Mouse (Mus musculus): ENCODE results near the gene Prtn3. TPM values are rescaled to one million over a fixed set of nuclear protein-coding genes. Genes with fewer than 3 reads are reported as not detected.

The Prtn3 gene
- polyA plus RNA-seq, 1 experiment, result 0.90 TPM

GRCm38 (mm10) chr10:79914131-79914947 is 40.1 kb downstream of the Prtn3 start:
- no peak for TF ChIP-seq POLR2A (IDR thresholded peaks at IDR 0.05; ENCODE audit: control insufficient read depth, low read depth, low read length)
- no peak for TF ChIP-seq CTCF (IDR thresholded peaks at IDR 0.05; ENCODE audit: control insufficient read depth, insufficient read depth, insufficient replicate concordance, low read depth, low read length)
- peaks cover 19% of the 10 kb centered on the region for H3K4me1 ChIP-seq (ENCODE audit: control insufficient read depth, insufficient read depth, low read length)
- no peaks in the 10 kb centered on the region for H3K27me3 ChIP-seq (ENCODE audit: control insufficient read depth, insufficient read depth, low read length)
- H3K27ac ChIP-seq (ENCODE audit: control insufficient read depth, insufficient read depth, low read depth, low read length), result no peak overlapping the region
- H3K4me3 ChIP-seq (ENCODE audit: control insufficient read depth, low read depth, low read length), result no peak overlapping the region
- no peaks in the 10 kb centered on the region for H3K36me3 ChIP-seq (ENCODE audit: control insufficient read depth, insufficient read depth, low read length)

GRCm38 (mm10) chr10:79914948-79915596 is 40.8 kb downstream of the Prtn3 start:
- H3K36me3 ChIP-seq (ENCODE audit: control insufficient read depth, insufficient read depth, low read length), result no peaks in the 10 kb centered on the region
- no peak overlapping the region for H3K27ac ChIP-seq (ENCODE audit: control insufficient read depth, insufficient read depth, low read depth, low read length)
- peaks cover 21% of the 10 kb centered on the region for H3K4me1 ChIP-seq (ENCODE audit: control insufficient read depth, insufficient read depth, low read length)
- H3K27me3 ChIP-seq (ENCODE audit: control insufficient read depth, insufficient read depth, low read length), result no peaks in the 10 kb centered on the region
- TF ChIP-seq CTCF (IDR thresholded peaks at IDR 0.05; ENCODE audit: control insufficient read depth, insufficient read depth, insufficient replicate concordance, low read depth, low read length) (no peak), POLR2A (IDR thresholded peaks at IDR 0.05; ENCODE audit: control insufficient read depth, low read depth, low read length) (no peak)
- H3K4me3 ChIP-seq (ENCODE audit: control insufficient read depth, low read depth, low read length), result no peak overlapping the region

- Histone ChIP-seq H3K27ac (ENCODE audit: control insufficient read depth, insufficient read depth, low read depth, low read length) (no peak overlapping the region), H3K27me3 (ENCODE audit: control insufficient read depth, insufficient read depth, low read length) (no peaks in the 10 kb centered on the region), H3K4me1 (ENCODE audit: control insufficient read depth, insufficient read depth, low read length) (peaks cover 26% of the 10 kb centered on the region), H3K4me3 (ENCODE audit: control insufficient read depth, low read depth, low read length) (peak overlapping the region; percentile 84), H3K36me3 (ENCODE audit: control insufficient read depth, insufficient read depth, low read length) (no peaks in the 10 kb centered on the region)
- TF ChIP-seq CTCF (IDR thresholded peaks at IDR 0.05; ENCODE audit: control insufficient read depth, insufficient read depth, insufficient replicate concordance, low read depth, low read length) (no peak), POLR2A (IDR thresholded peaks at IDR 0.05; ENCODE audit: control insufficient read depth, low read depth, low read length) (no peak)
Measured at GRCm38 (mm10) chr10:79916081-79916480, 41.8 kb downstream of the Prtn3 start.

GRCm38 (mm10) chr10:79916808-79917531 is 42.7 kb downstream of the Prtn3 start, which contains the start of gene Kiss1r:
Gene Kiss1r, plus strand, starts transcription at chr10:79916971.
- H3K27me3 ChIP-seq (ENCODE audit: control insufficient read depth, insufficient read depth, low read length), result no peaks in the 10 kb centered on the region
- H3K27ac ChIP-seq (ENCODE audit: control insufficient read depth, insufficient read depth, low read depth, low read length), result no peak within 1 kb of the TSS; the same call in 1 of the 2 replicates
- peaks cover 26% of the 10 kb centered on the region for H3K4me1 ChIP-seq (ENCODE audit: control insufficient read depth, insufficient read depth, low read length)
- peak within 1 kb of the TSS; percentile 84 for H3K4me3 ChIP-seq (ENCODE audit: control insufficient read depth, low read depth, low read length)
- H3K36me3 ChIP-seq (ENCODE audit: control insufficient read depth, insufficient read depth, low read length), result no peaks in the 10 kb centered on the region
- TF ChIP-seq CTCF (IDR thresholded peaks at IDR 0.05; ENCODE audit: control insufficient read depth, insufficient read depth, insufficient replicate concordance, low read depth, low read length), result no peak
- peak; percentile 66 for TF ChIP-seq POLR2A (IDR thresholded peaks at IDR 0.05; ENCODE audit: control insufficient read depth, low read depth, low read length)

- Histone ChIP-seq H3K27me3 (ENCODE audit: control insufficient read depth, insufficient read depth, low read length) (no peaks in the 10 kb centered on the region), H3K27ac (ENCODE audit: control insufficient read depth, insufficient read depth, low read depth, low read length) (no peak overlapping the region), H3K4me3 (ENCODE audit: control insufficient read depth, low read depth, low read length) (no peak overlapping the region), H3K4me1 (ENCODE audit: control insufficient read depth, insufficient read depth, low read length) (peaks cover 26% of the 10 kb centered on the region), H3K36me3 (ENCODE audit: control insufficient read depth, insufficient read depth, low read length) (no peaks in the 10 kb centered on the region)
- TF ChIP-seq POLR2A (IDR thresholded peaks at IDR 0.05; ENCODE audit: control insufficient read depth, low read depth, low read length), result no peak
- no peak for TF ChIP-seq CTCF (IDR thresholded peaks at IDR 0.05; ENCODE audit: control insufficient read depth, insufficient read depth, insufficient replicate concordance, low read depth, low read length)
Measured at GRCm38 (mm10) chr10:79917532-79918100, 43.3 kb downstream of the Prtn3 start.

GRCm38 (mm10) chr10:79918231-79919078 is 44.2 kb downstream of the Prtn3 start:
- Histone ChIP-seq H3K36me3 (ENCODE audit: control insufficient read depth, insufficient read depth, low read length) (no peaks in the 10 kb centered on the region), H3K27me3 (ENCODE audit: control insufficient read depth, insufficient read depth, low read length) (no peaks in the 10 kb centered on the region), H3K27ac (ENCODE audit: control insufficient read depth, insufficient read depth, low read depth, low read length) (no peak overlapping the region), H3K4me1 (ENCODE audit: control insufficient read depth, insufficient read depth, low read length) (peaks cover 26% of the 10 kb centered on the region), H3K4me3 (ENCODE audit: control insufficient read depth, low read depth, low read length) (no peak overlapping the region)
- TF ChIP-seq CTCF (IDR thresholded peaks at IDR 0.05; ENCODE audit: control insufficient read depth, insufficient read depth, insufficient replicate concordance, low read depth, low read length) (no peak), POLR2A (IDR thresholded peaks at IDR 0.05; ENCODE audit: control insufficient read depth, low read depth, low read length) (no peak)
